ENCODE assay signal across 8 mouse cellular contexts in the genomic region with DNA sequence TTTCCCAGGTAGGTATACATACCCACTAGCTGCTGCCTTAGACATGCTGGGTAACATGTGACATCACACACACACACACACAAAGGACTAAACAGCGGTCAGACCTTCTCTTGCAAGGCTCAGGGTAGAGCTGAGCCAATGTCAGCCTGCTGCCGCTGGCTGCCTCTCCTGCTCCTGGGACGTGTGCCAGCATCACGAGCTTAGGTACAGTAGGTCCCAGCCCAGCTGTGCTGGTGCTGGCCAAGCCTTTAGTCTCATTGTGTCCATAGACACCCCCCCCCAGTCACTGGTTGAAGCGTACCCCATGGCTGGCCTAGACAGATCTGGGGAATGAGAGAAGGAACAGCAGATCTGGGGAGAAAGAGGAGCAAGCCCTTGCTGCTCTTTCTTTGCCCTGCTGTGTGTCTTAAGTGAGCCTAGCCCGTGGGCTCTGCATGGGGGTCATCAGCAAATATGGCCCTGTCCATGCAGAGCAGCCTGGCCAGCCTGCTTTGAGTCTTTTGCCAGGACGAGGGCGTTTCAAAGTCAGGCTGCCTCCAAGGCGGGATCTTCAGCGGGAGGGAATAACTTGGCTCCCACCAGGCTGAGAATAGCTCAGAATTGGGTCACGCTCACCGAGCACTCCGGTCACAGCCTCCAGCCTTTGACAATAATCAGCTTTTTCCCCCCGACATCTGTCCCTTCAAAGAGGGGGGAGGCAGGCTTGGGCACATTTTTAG. TPM values are rescaled to one million over a fixed set of nuclear protein-coding genes. Genes with fewer than 3 reads are reported as not detected.
DNase-seq lines count a peak whose midpoint lies in the region; ATAC-seq and TF ChIP-seq lines count a peak whose summit lies in the region.

No protein-coding gene starts in this region.

- ATAC-seq in embryonic facial prominence, embryonic 15.5 days (ENCODE audit: insufficient number of reproducible peaks, low FRiP score, low TSS enrichment, low read depth) = peak; percentile 66
- peak; percentile 82 for ATAC-seq in heart, embryonic 14.5 days (ENCODE audit: insufficient number of reproducible peaks, insufficient read depth, low FRiP score, low read depth)
- ATAC-seq in kidney, embryonic 15.5 days (replicated peaks; ENCODE audit: low FRiP score) = no peak
- ATAC-seq in stomach, postnatal 0 days (ENCODE audit: low FRiP score, low TSS enrichment) = peak; percentile 47
- no peak for ATAC-seq in erythroblast, adult 5-6 weeks (replicated peaks; ENCODE audit: low FRiP score, poor library complexity, severe bottlenecking)

- H3K27me3 ChIP-seq in spleen, adult 2 months (ENCODE audit: control insufficient read depth, insufficient read depth, low read length) = no peaks in the 10 kb centered on the region
- no peaks in the 10 kb centered on the region for H3K27me3 ChIP-seq in embryonic facial prominence, embryonic 15.5 days
- no peaks in the 10 kb centered on the region for H3K27me3 ChIP-seq in heart, embryonic 14.5 days (ENCODE audit: control insufficient read depth, insufficient read depth, low read length)
- no peaks in the 10 kb centered on the region for H3K27me3 ChIP-seq in kidney, embryonic 15.5 days
- no peaks in the 10 kb centered on the region for H3K27me3 ChIP-seq in midbrain, embryonic 10.5 days (ENCODE audit: low read depth, poor library complexity, severe bottlenecking)
- no peaks in the 10 kb centered on the region for H3K27me3 ChIP-seq in stomach, postnatal 0 days (ENCODE audit: control insufficient read depth, insufficient read depth, low read length)

- no peak overlapping the region for H3K9ac ChIP-seq in embryonic facial prominence, embryonic 15.5 days
- H3K9ac ChIP-seq in heart, embryonic 14.5 days (ENCODE audit: low read length) = peak overlapping the region; percentile 65
- no peak overlapping the region for H3K9ac ChIP-seq in kidney, embryonic 15.5 days
- H3K9ac ChIP-seq in stomach, postnatal 0 days (ENCODE audit: low read length) = peak overlapping the region; percentile 18; the same call in 1 of the 2 replicates

- H3K27ac ChIP-seq in spleen, adult 2 months (ENCODE audit: insufficient read depth, low read length) = peak overlapping the region; percentile 34; the same call in 1 of the 2 replicates
- peak overlapping the region; percentile 58; the same call in 1 of the 2 replicates for H3K27ac ChIP-seq in embryonic facial prominence, embryonic 15.5 days (replicated peaks)
- H3K27ac ChIP-seq in heart, embryonic 14.5 days (replicated peaks in 1 of 2; ENCODE audit: control insufficient read depth in 1 of 2, insufficient read depth in 1 of 2, low read depth in 2 of 2, low read length in 2 of 2) = peak overlapping the region; percentile 94 to 99
- peak overlapping the region; percentile 41 for H3K27ac ChIP-seq in kidney, embryonic 15.5 days
- H3K27ac ChIP-seq in midbrain, embryonic 10.5 days (replicated peaks) = peak overlapping the region; percentile 99
- peak overlapping the region; percentile 85 for H3K27ac ChIP-seq in stomach, postnatal 0 days (replicated peaks)

- no peak for DNase-seq in spleen, adult 2 months (ENCODE audit: low read depth in 1 of 2, low spot score in 2 of 2)
- DNase-seq in spleen, adult 18-20 months = no peak
- peak; percentile 52 for DNase-seq in midbrain, embryonic 10.5 days (ENCODE audit: low spot score)
- peak; percentile 63 for DNase-seq in stomach, postnatal 0 days (ENCODE audit: low spot score)

- H3K4me1 ChIP-seq in spleen, adult 2 months (ENCODE audit: control insufficient read depth, insufficient read depth, insufficient read length) = peaks cover 7% of the 10 kb centered on the region; the same call in 1 of the 2 replicates
- H3K4me1 ChIP-seq in embryonic facial prominence, embryonic 15.5 days = peaks cover 31% of the 10 kb centered on the region
- peaks cover 47 to 56% of the 10 kb centered on the region in 2 experiments for H3K4me1 ChIP-seq in heart, embryonic 14.5 days (ENCODE audit: control insufficient read depth in 2 of 2, insufficient read depth in 2 of 2, low read length in 2 of 2)
- H3K4me1 ChIP-seq in kidney, embryonic 15.5 days = peaks cover 34% of the 10 kb centered on the region
- peaks cover 78% of the 10 kb centered on the region for H3K4me1 ChIP-seq in midbrain, embryonic 10.5 days
- H3K4me1 ChIP-seq in stomach, postnatal 0 days (replicated peaks; ENCODE audit: control insufficient read depth, insufficient read depth) = peaks cover 13% of the 10 kb centered on the region

- TF ChIP-seq EP300 in stomach, postnatal 0 days (optimal IDR thresholded peaks at IDR 0.05) = no peak

- H3K4me2 ChIP-seq in embryonic facial prominence, embryonic 15.5 days (replicated peaks) = no peak overlapping the region
- H3K4me2 ChIP-seq in heart, embryonic 14.5 days (ENCODE audit: low read length) = peak overlapping the region; percentile 15
- no peak overlapping the region for H3K4me2 ChIP-seq in kidney, embryonic 15.5 days
- no peak overlapping the region for H3K4me2 ChIP-seq in stomach, postnatal 0 days (replicated peaks; ENCODE audit: low read depth)

- 67% methylated on average over 14 of the region's 14 CpGs for WGBS in spleen, adult 2 months
- WGBS in embryonic facial prominence, embryonic 15.5 days = 17% methylated on average over 14 of the region's 14 CpGs
- WGBS in heart, embryonic 14.5 days = 6% methylated on average over 14 of the region's 14 CpGs
- 29% methylated on average over 14 of the region's 14 CpGs for whole genome bisulfite sequencing in kidney, embryonic 15.5 days
- 33% methylated on average over 14 of the region's 14 CpGs for WGBS in midbrain, embryonic 10.5 days
- 22% methylated on average over 14 of the region's 14 CpGs for WGBS in stomach, postnatal 0 days

- TF ChIP-seq CTCF in spleen, adult 2 months (IDR thresholded peaks at IDR 0.05; ENCODE audit: extremely low read depth, insufficient read depth, insufficient read length, insufficient replicate concordance) = no peak
- TF ChIP-seq CTCF in stomach, postnatal 0 days (IDR thresholded peaks at IDR 0.05; ENCODE audit: low read depth) = no peak

- H3K4me3 ChIP-seq in spleen, adult 2 months (ENCODE audit: extremely low read depth, insufficient read depth, insufficient read length) = no peak overlapping the region
- no peak overlapping the region for H3K4me3 ChIP-seq in embryonic facial prominence, embryonic 15.5 days (replicated peaks)
- H3K4me3 ChIP-seq in heart, embryonic 14.5 days (ENCODE audit: control insufficient read depth in 1 of 2, insufficient read depth in 1 of 2, low read depth in 1 of 2, low read length in 2 of 2) = no peak overlapping the region
- H3K4me3 ChIP-seq in kidney, embryonic 15.5 days (replicated peaks) = no peak overlapping the region
- peak overlapping the region; percentile 14; the same call in 1 of the 2 replicates for H3K4me3 ChIP-seq in midbrain, embryonic 10.5 days
- no peak overlapping the region for H3K4me3 ChIP-seq in stomach, postnatal 0 days (ENCODE audit: low read depth, low read length)

- no peak for TF ChIP-seq POLR2A in spleen, adult 2 months (IDR thresholded peaks at IDR 0.05; ENCODE audit: low read depth, low read length)

- H3K9me3 ChIP-seq in embryonic facial prominence, embryonic 15.5 days (replicated peaks) = no peaks in the 10 kb centered on the region
- no peaks in the 10 kb centered on the region for H3K9me3 ChIP-seq in heart, embryonic 14.5 days (ENCODE audit: control insufficient read depth, low read length)
- no peaks in the 10 kb centered on the region for H3K9me3 ChIP-seq in kidney, embryonic 15.5 days (replicated peaks)
- H3K9me3 ChIP-seq in midbrain, embryonic 10.5 days (replicated peaks) = no peaks in the 10 kb centered on the region
- H3K9me3 ChIP-seq in stomach, postnatal 0 days (ENCODE audit: control insufficient read depth, low read length) = no peaks in the 10 kb centered on the region

- H3K36me3 ChIP-seq in spleen, adult 2 months (ENCODE audit: control insufficient read depth, insufficient read depth, low read length) = peaks cover 4% of the 10 kb centered on the region; the same call in 1 of the 2 replicates
- no peaks in the 10 kb centered on the region; the same call in 1 of the 2 replicates for H3K36me3 ChIP-seq in embryonic facial prominence, embryonic 15.5 days
- 0 out of 2 replicates have a peak, but pooled peaks cover 4% of the 10 kb centered on the region for H3K36me3 ChIP-seq in heart, embryonic 14.5 days (ENCODE audit: control insufficient read depth, insufficient read depth, low read length)
- H3K36me3 ChIP-seq in kidney, embryonic 15.5 days = peaks cover 15% of the 10 kb centered on the region
- peaks cover 20% of the 10 kb centered on the region for H3K36me3 ChIP-seq in midbrain, embryonic 10.5 days
- H3K36me3 ChIP-seq in stomach, postnatal 0 days (ENCODE audit: control insufficient read depth, insufficient read depth, low read length) = peaks cover 3% of the 10 kb centered on the region; the same call in 1 of the 2 replicates

RNA-seq across cellular contexts. Expression of a gene that starts 9.6 kb away (rescaled TPM):
- 40.6 and 48.1 TPM in 2 replicates for polyA plus RNA-seq in spleen, adult 2 months (2012; rRNA removed)
- polyA plus RNA-seq in embryonic facial prominence, embryonic 15.5 days (2015; fragmentation: Nextera tagmentation; extraction: Ambion mirVana) = 13.3 and 15.4 TPM in 2 replicates
- 3.1 and 5.5 TPM in 2 replicates for polyA plus RNA-seq in heart, embryonic 14.5 days (2014; fragmentation: Nextera tagmentation; extraction: Ambion mirVana)
- 10.7 and 12.8 TPM in 2 replicates for polyA plus RNA-seq in kidney, embryonic 15.5 days (2015; fragmentation: Nextera tagmentation; extraction: Ambion mirVana)
- 18.4 and 18.7 TPM in 2 replicates for polyA plus RNA-seq in midbrain, embryonic 10.5 days (2016; fragmentation: Nextera tagmentation; extraction: Ambion mirVana)
- 7.4 and 8.5 TPM in 2 replicates for polyA plus RNA-seq in stomach, postnatal 0 days (2015; fragmentation: Nextera tagmentation; extraction: Ambion mirVana)
- 3.1 and 5.6 TPM in 2 replicates for total RNA-seq in erythroblast, adult 5-6 weeks (2015; ENCODE audit: low replicate concordance)
- 0.84 and 3.7 TPM in 2 replicates for total RNA-seq in erythroblast, adult 5-6 weeks (2017; ENCODE audit: low replicate concordance)

RNA-seq across cellular contexts. Expression of a gene that starts 15.4 kb away (rescaled TPM):
- 139 and 197 TPM in 2 replicates for polyA plus RNA-seq in spleen, adult 2 months (2012; rRNA removed)
- polyA plus RNA-seq in embryonic facial prominence, embryonic 15.5 days (2015; fragmentation: Nextera tagmentation; extraction: Ambion mirVana) = 247 and 255 TPM in 2 replicates
- 262 and 266 TPM in 2 replicates for polyA plus RNA-seq in heart, embryonic 14.5 days (2014; fragmentation: Nextera tagmentation; extraction: Ambion mirVana)
- polyA plus RNA-seq in kidney, embryonic 15.5 days (2015; fragmentation: Nextera tagmentation; extraction: Ambion mirVana) = 126 and 154 TPM in 2 replicates
- polyA plus RNA-seq in midbrain, embryonic 10.5 days (2016; fragmentation: Nextera tagmentation; extraction: Ambion mirVana) = 2,837 and 3,349 TPM in 2 replicates
- 532 and 573 TPM in 2 replicates for polyA plus RNA-seq in stomach, postnatal 0 days (2015; fragmentation: Nextera tagmentation; extraction: Ambion mirVana)
- 6.9 and 9.4 TPM in 2 replicates for total RNA-seq in erythroblast, adult 5-6 weeks (2015; ENCODE audit: low replicate concordance)
- total RNA-seq in erythroblast, adult 5-6 weeks (2017; ENCODE audit: low replicate concordance) = 3.2 and 8.5 TPM in 2 replicates

RNA-seq across cellular contexts. Expression of a gene that starts 25.5 kb away (rescaled TPM):
- 6.2 and 7.7 TPM in 2 replicates for polyA plus RNA-seq in spleen, adult 2 months (2012; rRNA removed)
- 65.5 and 66.6 TPM in 2 replicates for polyA plus RNA-seq in embryonic facial prominence, embryonic 15.5 days (2015; fragmentation: Nextera tagmentation; extraction: Ambion mirVana)
- 42.1 and 42.6 TPM in 2 replicates for polyA plus RNA-seq in heart, embryonic 14.5 days (2014; fragmentation: Nextera tagmentation; extraction: Ambion mirVana)
- 51.4 and 53.6 TPM in 2 replicates for polyA plus RNA-seq in kidney, embryonic 15.5 days (2015; fragmentation: Nextera tagmentation; extraction: Ambion mirVana)
- 57.2 and 62.0 TPM in 2 replicates for polyA plus RNA-seq in midbrain, embryonic 10.5 days (2016; fragmentation: Nextera tagmentation; extraction: Ambion mirVana)
- 34.9 and 36.9 TPM in 2 replicates for polyA plus RNA-seq in stomach, postnatal 0 days (2015; fragmentation: Nextera tagmentation; extraction: Ambion mirVana)
- 5.4 and 6.1 TPM in 2 replicates for total RNA-seq in erythroblast, adult 5-6 weeks (2015; ENCODE audit: low replicate concordance)
- 5.8 and 7.2 TPM in 2 replicates for total RNA-seq in erythroblast, adult 5-6 weeks (2017; ENCODE audit: low replicate concordance)

RNA-seq across cellular contexts. Expression of a gene that starts 25.6 kb away (rescaled TPM):
- 22.2 and 33.3 TPM in 2 replicates for polyA plus RNA-seq in spleen, adult 2 months (2012; rRNA removed)
- 52.6 and 55.7 TPM in 2 replicates for polyA plus RNA-seq in embryonic facial prominence, embryonic 15.5 days (2015; fragmentation: Nextera tagmentation; extraction: Ambion mirVana)
- polyA plus RNA-seq in heart, embryonic 14.5 days (2014; fragmentation: Nextera tagmentation; extraction: Ambion mirVana) = 49.7 and 51.0 TPM in 2 replicates
- 53.5 and 57.4 TPM in 2 replicates for polyA plus RNA-seq in kidney, embryonic 15.5 days (2015; fragmentation: Nextera tagmentation; extraction: Ambion mirVana)
- 59.8 and 59.9 TPM in 2 replicates for polyA plus RNA-seq in midbrain, embryonic 10.5 days (2016; fragmentation: Nextera tagmentation; extraction: Ambion mirVana)
- 41.8 and 42.8 TPM in 2 replicates for polyA plus RNA-seq in stomach, postnatal 0 days (2015; fragmentation: Nextera tagmentation; extraction: Ambion mirVana)
- 10.6 and 13.4 TPM in 2 replicates for total RNA-seq in erythroblast, adult 5-6 weeks (2015; ENCODE audit: low replicate concordance)
- total RNA-seq in erythroblast, adult 5-6 weeks (2017; ENCODE audit: low replicate concordance) = 5.8 and 11.0 TPM in 2 replicates

Comparison
In these comparisons a context has a peak if more than half of its experiments do, and no peak if none do; other contexts are left out.
1. DNase-seq: peak in midbrain, embryonic 10.5 days (single experiment) and stomach, postnatal 0 days (single experiment); none in spleen, adult 2 months (0 of 2) and spleen, adult 18-20 months (0 of 2).
2. H3K27ac ChIP-seq: peak in every context shown above with its lines; median percentile 99 in midbrain, embryonic 10.5 days; 96 in heart, embryonic 14.5 days; 85 in stomach, postnatal 0 days; 58 in embryonic facial prominence, embryonic 15.5 days; 41 in kidney, embryonic 15.5 days; 34 in spleen, adult 2 months.
3. ATAC-seq: peak in embryonic facial prominence, embryonic 15.5 days (single experiment), heart, embryonic 14.5 days (single experiment) and stomach, postnatal 0 days (single experiment); none in kidney, embryonic 15.5 days (single experiment) and erythroblast, adult 5-6 weeks (single experiment).
4. H3K9ac ChIP-seq: peak in heart, embryonic 14.5 days (single experiment) and stomach, postnatal 0 days (single experiment); none in embryonic facial prominence, embryonic 15.5 days (single experiment) and kidney, embryonic 15.5 days (single experiment).